Mouse (Mus musculus) erythroid progenitor cell, adult 5-6 weeks (primary cell): ENCODE data around the gene Camta1. TPM values are rescaled to one million over a fixed set of nuclear protein-coding genes. Genes with fewer than 3 reads are reported as not detected.

ENCODE experiments used
- ATAC-seq: replicated peaks from 2 replicates; pipeline ENCODE4 v1.8.0; 2016; ENCODE audit warnings: moderate number of reproducible peaks, mild to moderate bottlenecking, moderate TSS enrichment, inconsistent platforms; ENCODE audit not compliant: poor library complexity, low FRiP score, severe bottlenecking
- total RNA-seq, 2 experiments: library from RNA; stranded (forward) in 1 of 2; stranded (reverse) in 1 of 2; fragments of 150-400 nt in 1 of 2; fragments of 186-747, 209-891 nt in 1 of 2; gene quantifications; 2 replicates each; pipeline versions ENCODE4 v1.2.3 to v1.2.4; 2015 to 2017; ENCODE audit warnings: low replicate concordance in 2 of 2

Gene Camta1
- total RNA-seq, 2 experiments from 2014 or later = 13.5 to 67.5 TPM

DNA sequence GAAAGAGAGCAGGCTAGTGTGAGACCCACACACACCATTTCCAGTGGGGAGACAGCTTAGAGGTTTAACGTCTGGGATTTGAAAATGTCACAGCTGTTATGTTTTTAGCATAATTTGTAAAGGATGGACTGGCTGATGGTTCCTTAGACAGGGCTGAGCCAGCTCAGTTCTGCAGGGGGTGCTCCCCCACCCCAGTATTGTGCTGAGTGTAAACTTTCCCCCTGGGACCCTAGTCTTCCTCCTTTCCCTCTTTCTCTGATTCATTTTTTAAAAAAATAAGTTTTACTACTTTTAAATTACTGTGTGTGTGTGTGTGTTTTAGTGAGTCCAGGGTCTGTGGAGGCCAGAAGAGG, 904.6 kb downstream of the Camta1 start:
- ATAC-seq = no peak

- ATAC-seq = no peak
Observed at GRCm38 (mm10) chr4:150956369-150957105, 905.1 kb downstream of the Camta1 start.

GRCm38 (mm10) chr4:150950972-150951371, 910.7 kb downstream of the Camta1 start:
- no peak for ATAC-seq

DNA sequence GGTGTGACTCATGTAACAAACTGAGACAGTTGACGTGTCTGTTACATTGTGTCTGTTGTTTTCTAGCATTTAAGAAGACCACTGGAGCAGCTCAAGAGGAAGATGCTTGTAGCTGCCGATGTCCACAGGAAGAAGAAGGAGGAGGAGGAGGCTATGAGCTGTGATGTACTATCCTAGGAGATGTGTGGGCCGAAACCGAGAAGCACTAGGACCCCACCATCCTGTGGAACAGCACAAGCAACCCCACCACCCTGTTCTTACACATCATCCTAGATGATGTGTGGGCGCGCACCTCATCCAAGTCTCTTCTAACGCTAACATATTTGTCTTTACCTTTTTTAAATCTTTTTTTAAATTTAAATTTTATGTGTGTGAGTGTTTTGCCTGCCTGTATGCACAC, 917.0 kb downstream of the Camta1 start:
- no peak for ATAC-seq

GRCm38 (mm10) chr4:150939991-150940651, 921.6 kb downstream of the Camta1 start:
- no peak for ATAC-seq

GRCm38 (mm10) chr4:150938063-150938452, 923.6 kb downstream of the Camta1 start:
- ATAC-seq = no peak

DNA sequence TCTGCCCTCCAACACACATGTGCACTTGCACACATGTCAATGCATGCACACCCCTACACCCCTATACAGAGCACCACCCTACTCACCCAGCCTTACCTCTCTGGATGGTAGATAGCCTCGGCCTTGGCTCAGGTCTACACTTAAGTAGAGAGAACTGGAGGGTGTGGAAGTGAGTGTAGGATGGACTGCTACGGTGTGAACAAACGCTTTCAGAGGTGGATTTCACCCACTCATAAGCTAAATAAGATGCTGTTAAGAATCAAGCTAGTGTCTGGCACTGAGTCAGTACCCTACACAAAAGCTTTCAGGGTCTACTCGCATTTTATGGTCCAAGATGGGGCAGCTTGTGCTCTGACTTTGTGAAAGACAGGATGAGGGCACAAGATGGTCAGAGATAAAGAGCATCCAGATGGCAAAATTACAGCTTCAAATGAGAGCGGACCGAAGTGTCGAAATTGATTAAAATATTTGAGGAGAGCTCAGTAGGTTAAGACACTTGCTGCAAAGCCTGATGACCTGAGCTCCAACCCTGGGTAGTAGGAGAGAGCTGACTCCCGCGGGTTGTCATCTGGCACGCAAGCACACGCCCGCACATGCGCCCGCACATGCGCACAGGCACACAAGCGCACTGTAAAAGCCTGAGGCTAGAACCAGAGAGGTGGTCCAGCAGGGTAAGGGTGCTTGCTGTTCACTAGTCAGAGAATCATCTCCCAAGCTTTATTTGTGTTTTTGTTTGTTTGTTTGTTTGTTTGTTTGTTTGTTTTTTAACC, 924.2 kb downstream of the Camta1 start:
- no peak for ATAC-seq

DNA sequence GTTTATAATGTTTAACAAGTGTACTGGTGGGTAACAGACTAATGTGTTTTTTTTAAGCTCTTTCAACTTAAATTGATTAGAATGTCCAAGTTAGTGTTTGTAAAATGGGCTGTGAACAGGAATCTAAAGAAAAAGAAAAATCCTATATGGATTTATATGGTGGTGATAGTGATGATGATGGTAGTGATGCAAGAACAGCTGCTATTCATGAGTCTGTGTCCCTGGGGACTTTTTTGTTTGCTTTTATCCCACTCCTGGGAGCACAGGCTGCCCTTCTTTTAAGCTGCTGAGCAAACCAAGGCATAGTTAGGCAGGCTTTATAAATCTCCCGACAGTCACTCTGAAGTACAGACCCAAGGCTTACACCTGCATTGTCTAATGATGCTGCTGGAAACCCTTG, 928.2 kb downstream of the Camta1 start:
- no peak for ATAC-seq

DNA sequence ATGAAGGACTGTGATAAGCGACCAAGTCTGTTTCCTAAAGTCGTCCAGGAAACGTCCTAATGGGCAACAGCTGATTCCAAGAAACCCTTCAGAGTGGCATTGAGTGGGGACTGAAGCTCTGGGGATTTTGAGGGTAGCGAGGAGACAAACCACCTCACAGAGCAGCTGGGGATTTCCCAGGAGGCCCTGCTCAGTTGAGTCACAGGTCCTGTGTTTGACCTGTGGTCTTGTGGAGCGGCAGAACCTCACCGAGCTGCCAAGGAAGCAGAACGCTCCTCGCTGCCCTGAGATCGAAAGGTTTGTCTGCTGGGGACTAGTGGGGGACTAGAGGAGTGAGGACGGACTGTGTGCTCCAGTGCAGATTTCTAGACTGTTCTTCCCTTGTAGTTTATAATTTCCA, 933.9 kb downstream of the Camta1 start:
- no peak for ATAC-seq

DNA sequence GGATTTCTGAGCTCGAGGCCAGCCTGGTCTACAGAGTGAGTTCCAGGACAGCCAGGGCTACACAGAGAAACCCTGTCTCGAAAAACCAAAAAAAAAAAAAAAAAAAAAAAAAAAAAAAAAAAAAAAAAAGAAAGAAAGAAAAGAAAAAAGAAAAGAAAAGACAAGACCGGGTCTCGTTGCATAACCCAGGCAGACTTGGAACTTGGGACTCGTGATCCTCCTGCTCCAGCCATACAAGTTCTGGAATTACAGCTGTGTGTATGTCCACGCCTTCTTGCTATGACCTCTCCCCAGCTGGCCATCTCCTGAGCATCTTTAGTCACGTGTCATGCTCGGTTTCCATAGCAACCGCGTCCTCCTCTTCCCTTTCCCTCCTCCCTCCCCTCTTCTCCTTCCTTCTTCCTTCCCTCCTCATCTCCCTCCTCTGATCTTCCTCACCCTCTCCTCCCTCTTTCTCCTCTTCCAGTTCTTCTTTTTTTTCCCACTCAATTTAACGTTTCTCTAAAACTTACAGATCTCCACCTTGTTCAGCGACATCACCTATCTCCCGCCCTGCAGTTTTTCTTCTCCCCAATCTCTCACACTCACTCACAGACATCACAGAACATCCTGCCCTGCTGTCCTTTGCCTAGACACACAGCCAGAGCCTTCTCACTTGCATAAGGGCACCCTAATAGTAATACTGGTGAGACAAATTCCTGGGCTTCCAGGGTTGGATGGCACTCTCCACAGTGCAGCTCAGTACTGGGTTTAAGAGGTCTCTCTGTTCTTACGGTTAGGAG, 934.6 kb downstream of the Camta1 start:
- no peak for ATAC-seq

DNA sequence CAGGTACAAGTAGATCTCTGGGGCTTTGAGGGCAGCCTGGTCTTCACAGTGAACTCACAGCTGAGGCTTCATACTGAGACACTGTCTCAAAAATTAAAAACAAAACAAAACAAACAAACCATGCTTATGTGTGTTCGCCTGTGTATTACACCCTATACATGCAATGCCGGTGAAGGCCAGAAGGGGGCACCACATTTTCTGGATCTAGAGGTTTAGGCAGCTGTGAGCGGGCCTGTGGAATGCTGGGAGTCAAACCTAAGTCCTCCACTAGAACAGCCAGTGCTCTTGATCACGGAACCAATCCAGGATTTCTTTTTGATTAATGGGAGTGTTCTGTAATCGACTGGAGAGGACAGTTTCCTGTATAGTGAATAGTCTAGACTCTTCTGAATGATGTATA, 935.8 kb downstream of the Camta1 start:
- ATAC-seq = peak; percentile 59; the same call in 1 of the 2 replicates

DNA sequence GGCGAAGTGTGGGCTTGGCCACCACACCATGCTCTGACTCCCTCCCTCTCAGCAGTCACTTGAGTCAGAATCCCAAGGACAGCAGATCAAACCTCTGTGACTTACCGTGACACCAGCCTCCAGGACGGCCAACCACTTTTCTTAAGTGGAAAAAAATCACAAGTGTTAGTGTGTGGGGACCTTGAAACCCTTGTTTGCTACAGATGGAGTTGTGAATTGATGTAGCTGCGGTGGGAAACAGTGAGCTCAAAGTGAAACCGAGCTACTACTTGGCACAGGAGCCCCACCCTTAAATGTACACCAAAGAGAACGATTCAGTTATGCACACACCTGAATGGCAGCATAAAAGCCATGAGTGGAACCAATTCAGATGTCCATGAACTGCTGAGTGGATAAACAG, 936.7 kb downstream of the Camta1 start:
- ATAC-seq = no peak

GRCm38 (mm10) chr4:150924308-150924707, 937.4 kb downstream of the Camta1 start:
- ATAC-seq = no peak

DNA sequence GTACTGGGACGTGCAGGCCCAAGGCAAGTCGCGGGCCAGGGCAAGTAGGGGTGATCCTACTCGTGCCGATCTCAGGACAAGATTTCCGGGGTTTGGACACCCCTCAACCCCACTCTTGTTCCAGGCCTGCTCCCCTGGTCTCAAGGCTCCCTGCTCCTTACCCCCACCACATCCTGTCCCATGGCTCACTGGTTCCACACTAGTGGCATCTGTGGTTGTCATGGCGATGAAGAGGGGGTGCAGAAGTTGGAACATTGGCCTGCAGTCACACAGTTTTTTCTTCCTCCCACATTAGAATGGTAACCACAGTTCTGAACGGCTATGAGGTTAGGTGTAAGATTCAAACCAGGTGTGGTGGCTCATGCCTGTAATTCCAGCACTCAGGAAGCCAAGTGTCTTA, 940.5 kb downstream of the Camta1 start:
- no peak for ATAC-seq

DNA sequence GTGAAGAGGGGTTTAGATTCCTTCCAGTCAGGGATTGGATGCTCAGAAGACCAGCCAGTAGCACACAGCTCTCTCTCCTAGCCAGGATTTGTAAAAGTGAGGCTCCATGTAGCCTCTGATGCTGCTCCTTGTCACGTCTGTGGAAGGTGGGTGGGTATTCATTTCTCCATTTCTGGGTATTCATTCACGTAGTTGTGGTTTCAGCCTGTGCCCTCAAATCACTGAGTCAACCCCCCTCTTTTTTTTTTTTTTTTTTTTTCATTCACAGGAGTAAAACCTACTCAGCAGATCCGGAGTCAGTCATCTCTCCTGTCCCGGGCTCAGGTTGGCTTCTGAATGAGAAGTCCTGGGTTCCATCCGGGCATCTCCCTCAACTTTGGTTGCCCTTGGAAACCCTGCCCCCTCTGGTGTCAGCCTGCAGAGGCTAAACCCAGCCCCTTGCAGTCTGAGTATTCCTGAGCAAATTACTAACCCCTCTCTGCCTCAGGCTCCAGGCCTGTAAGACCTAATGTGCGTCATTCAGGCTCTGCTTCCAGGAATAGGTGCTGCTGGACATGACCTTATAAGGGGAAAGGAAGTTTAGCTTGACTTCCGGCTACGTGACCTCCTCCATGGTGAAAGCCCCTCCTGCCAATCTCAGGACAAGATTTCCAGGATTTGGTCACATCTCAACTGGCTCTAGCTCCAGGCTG, 944.2 kb downstream of the Camta1 start:
- ATAC-seq = no peak

DNA sequence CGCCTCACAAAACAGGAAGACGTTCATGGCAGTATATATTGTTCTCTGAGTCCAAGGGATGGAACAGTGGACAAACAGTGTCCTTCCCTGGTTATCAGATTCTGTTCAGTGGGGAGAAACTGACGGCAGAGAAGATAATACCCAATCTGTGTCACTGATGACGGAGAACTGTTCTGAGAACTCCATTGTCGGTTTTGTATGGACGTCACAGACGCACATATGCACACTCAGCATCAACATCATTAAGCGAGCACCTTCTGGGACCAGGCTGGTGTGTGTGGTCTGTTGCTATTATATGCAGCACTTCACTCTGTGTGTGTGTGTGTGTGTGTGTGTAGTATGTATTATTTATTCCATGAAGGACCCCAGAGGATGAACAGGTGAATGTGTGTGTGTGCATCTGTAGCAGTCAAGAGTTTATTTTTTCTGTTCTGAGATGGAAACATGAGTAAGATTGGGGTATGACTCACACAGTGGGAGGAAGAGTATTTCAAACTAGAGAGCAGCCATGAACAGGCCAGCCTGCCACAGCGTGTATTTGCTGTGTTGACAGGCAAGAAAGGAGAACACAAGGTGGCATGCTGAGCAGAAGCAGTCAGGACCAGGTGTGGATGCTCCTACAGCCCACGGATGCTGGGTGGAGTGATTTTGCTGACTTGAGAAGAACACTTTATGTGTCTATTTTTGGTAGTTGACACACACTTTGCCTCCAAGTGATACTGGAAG, 946.3 kb downstream of the Camta1 start:
- no peak for ATAC-seq

DNA sequence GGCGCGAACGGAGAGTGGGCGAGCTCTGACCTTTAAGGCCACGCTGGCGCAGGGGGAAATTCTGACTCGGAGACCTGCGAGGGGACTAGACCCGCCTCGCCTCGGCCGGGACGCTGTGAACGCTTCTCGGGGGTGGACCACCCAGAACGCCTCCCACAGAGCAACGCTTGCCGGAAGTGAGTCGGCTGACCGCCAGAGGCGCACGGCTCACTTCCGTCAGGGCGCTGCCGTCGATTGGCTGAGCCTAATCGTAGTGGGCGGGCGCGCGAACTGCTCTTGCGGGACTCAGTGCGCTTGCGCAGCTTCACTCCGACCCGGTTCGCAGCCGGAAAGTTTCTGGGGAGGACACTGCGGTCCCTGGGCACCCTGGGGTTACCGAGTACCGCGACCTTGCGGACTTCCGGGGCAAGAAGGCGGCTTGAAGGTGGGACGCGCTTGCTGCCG, 947.4 kb downstream of the Camta1 start, which contains the start of the genes Park7 and Tnfrsf9:
TSS of gene Park7 (minus strand) at position 148 of the 444 bp plus-strand sequence.
TSS of gene Tnfrsf9 (plus strand) at position 273 of the 444 bp plus-strand sequence.
- ATAC-seq = peak; percentile 90

GRCm38 (mm10) chr4:150913743-150914142, 947.9 kb downstream of the Camta1 start:
- no peak for ATAC-seq
